Mouse (Mus musculus) limb, embryonic 11.5 days (tissue): ENCODE data around the gene Klhl25. TPM values are rescaled to one million over a fixed set of nuclear protein-coding genes. Genes with fewer than 3 reads are reported as not detected.
"Not testable (repeated sequence)": the region's sequence is repeated elsewhere in the genome, so short reads cannot be mapped to it uniquely, and the experiment has no call there.

Source experiments
- ATAC-seq: fragments of 200-750 bp; cut with Nextera tagmentation; 2 replicates; pipeline ENCODE4 v1.8.0; 2017; ENCODE audit warnings: low read depth; ENCODE audit not compliant: insufficient number of reproducible peaks, low FRiP score, low TSS enrichment
- DNase-seq: peaks from one replicate; pipeline ENCODE4 v3.0.0-alpha.2; 2015; ENCODE audit warnings: low spot score
- H3K27ac ChIP-seq: fragments of 300-500 bp; sonication (generic); replicated peaks from 2 replicates; pipeline ENCODE4 v1.5.1; 2014; ENCODE audit warnings: low read depth, mild to moderate bottlenecking, low read length
- H3K27me3 ChIP-seq: fragments of 300-500 bp; sonication (generic); 2 replicates; pipeline ENCODE4 v1.6.1; 2014; ENCODE audit warnings: mild to moderate bottlenecking, low read length, mixed read lengths; ENCODE audit not compliant: control insufficient read depth, insufficient read depth
- H3K36me3 ChIP-seq: fragments of 300-500 bp; sonication (generic); 2 replicates; pipeline ENCODE4 v1.6.1; 2014; ENCODE audit warnings: mild to moderate bottlenecking, low read length, moderate library complexity, mixed read lengths; ENCODE audit not compliant: control insufficient read depth, insufficient read depth
- H3K4me1 ChIP-seq: fragments of 300-500 bp; sonication (generic); 2 replicates; pipeline ENCODE4 v1.6.1; 2014; ENCODE audit warnings: low read length, mixed read lengths; ENCODE audit not compliant: control insufficient read depth, insufficient read depth
- H3K4me2 ChIP-seq: fragments of 300-500 bp; sonication (generic); 2 replicates; pipeline ENCODE4 v1.6.1; 2014; ENCODE audit warnings: low read depth, mild to moderate bottlenecking, moderate library complexity; ENCODE audit not compliant: severe bottlenecking
- H3K4me3 ChIP-seq: fragments of 300-500 bp; sonication (generic); 2 replicates; pipeline ENCODE4 v1.5.1; 2014; ENCODE audit warnings: low read depth, low read length
- H3K9ac ChIP-seq: fragments of 300-500 bp; sonication (generic); 2 replicates; pipeline ENCODE4 v1.6.1; 2014; ENCODE audit warnings: mild to moderate bottlenecking, low read length
- H3K9me3 ChIP-seq: fragments of 300-500 bp; sonication (generic); 2 replicates; pipeline ENCODE4 v1.6.1; 2016; ENCODE audit warnings: low read length; ENCODE audit not compliant: control insufficient read depth
- WGBS: fragments of 180-500 bp; shearing (Covaris S2); extraction: QIAGEN DNeasy Blood & Tissue Kit; methylation state at CpG from one replicate; pipeline ENCODE4 v1.1.7; 2014; 5-methylcytosine and 5-hydroxymethylcytosine counted together
- polyA plus RNA-seq: library from polyadenylated mRNA; unstranded; fragments of >200 nt; fragmentation: Nextera tagmentation; extraction: Ambion mirVana; gene quantifications from 2 replicates; pipeline ENCODE4 v1.2.1, GENCODE M21; 2014

The Klhl25 gene
- polyA plus RNA-seq, 1 experiment from 2014 or later: 22.3 TPM

- no peak overlapping the region for H3K27ac ChIP-seq
- H3K4me1 ChIP-seq: no peaks in the 10 kb centered on the region
- H3K4me2 ChIP-seq: no peak overlapping the region
- H3K27me3 ChIP-seq: no peaks in the 10 kb centered on the region
- ATAC-seq (no peak), DNase-seq (no peak)
- no peak overlapping the region for H3K9ac ChIP-seq
- 89% methylated on average over 8 of the region's 8 CpGs for WGBS
- H3K9me3 ChIP-seq: no peaks in the 10 kb centered on the region
- H3K36me3 ChIP-seq: peaks cover 4% of the 10 kb centered on the region
- H3K4me3 ChIP-seq: no peak overlapping the region
Measured at GRCm38 (mm10) chr7:75872697-75873096, 24.6 kb downstream of the Klhl25 start.

- 85% methylated on average over 3 of the region's 3 CpGs for WGBS
- Histone ChIP-seq H3K4me1 (no peaks in the 10 kb centered on the region), H3K9ac (no peak overlapping the region), H3K4me2 (no peak overlapping the region), H3K4me3 (no peak overlapping the region), H3K27ac (no peak overlapping the region), H3K27me3 (no peaks in the 10 kb centered on the region), H3K36me3 (peaks cover 4% of the 10 kb centered on the region), H3K9me3 (no peaks in the 10 kb centered on the region)
- no peak for DNase-seq
- no peak for ATAC-seq
Measured at GRCm38 (mm10) chr7:75873216-75873615, 25.1 kb downstream of the Klhl25 start.

- DNase-seq (no peak), ATAC-seq (no peak)
- Histone ChIP-seq H3K27ac (no peak overlapping the region), H3K9ac (no peak overlapping the region), H3K36me3 (peaks cover 4% of the 10 kb centered on the region), H3K4me1 (no peaks in the 10 kb centered on the region), H3K9me3 (no peaks in the 10 kb centered on the region), H3K4me3 (no peak overlapping the region), H3K4me2 (no peak overlapping the region), H3K27me3 (no peaks in the 10 kb centered on the region)
- WGBS: 93% methylated on average over 7 of the region's 7 CpGs
Measured at GRCm38 (mm10) chr7:75873746-75874145, 25.6 kb downstream of the Klhl25 start.

- not testable (repeated sequence) for H3K4me2 ChIP-seq, ATAC-seq, H3K9ac ChIP-seq, H3K4me1 ChIP-seq, H3K36me3 ChIP-seq, H3K4me3 ChIP-seq, DNase-seq, H3K9me3 ChIP-seq, H3K27ac ChIP-seq, H3K27me3 ChIP-seq
- WGBS: 76% methylated on average over 2 of the region's 2 CpGs
Measured at GRCm38 (mm10) chr7:75879436-75879835, 31.3 kb downstream of the Klhl25 start.

- no peak for ATAC-seq
- no peak overlapping the region for H3K9ac ChIP-seq
- no peaks in the 10 kb centered on the region for H3K36me3 ChIP-seq
- H3K4me3 ChIP-seq: no peak overlapping the region
- 63% methylated on average over 8 of the region's 8 CpGs for whole genome bisulfite sequencing
- no peak overlapping the region for H3K27ac ChIP-seq
- no peak overlapping the region for H3K4me2 ChIP-seq
- no peaks in the 10 kb centered on the region for H3K27me3 ChIP-seq
- DNase-seq: no peak
- H3K4me1 ChIP-seq: no peaks in the 10 kb centered on the region
- no peaks in the 10 kb centered on the region for H3K9me3 ChIP-seq
Measured at GRCm38 (mm10) chr7:75880236-75880635, 32.1 kb downstream of the Klhl25 start.

GRCm38 (mm10) chr7:75880650-75881049, 32.5 kb downstream of the Klhl25 start:
- Histone ChIP-seq H3K4me2 (no peak overlapping the region), H3K9me3 (no peaks in the 10 kb centered on the region), H3K4me3 (no peak overlapping the region), H3K27me3 (no peaks in the 10 kb centered on the region), H3K4me1 (no peaks in the 10 kb centered on the region), H3K36me3 (no peaks in the 10 kb centered on the region), H3K9ac (no peak overlapping the region), H3K27ac (no peak overlapping the region)
- peak; percentile 94 for DNase-seq
- 3% methylated on average over 8 of the region's 8 CpGs for WGBS
- peak; percentile 79 for ATAC-seq

- Histone ChIP-seq H3K27me3 (no peaks in the 10 kb centered on the region), H3K36me3 (no peaks in the 10 kb centered on the region), H3K4me3 (no peak overlapping the region), H3K4me2 (no peak overlapping the region), H3K9ac (no peak overlapping the region), H3K4me1 (no peaks in the 10 kb centered on the region), H3K9me3 (no peaks in the 10 kb centered on the region), H3K27ac (no peak overlapping the region)
- 67% methylated on average over 6 of the region's 6 CpGs for WGBS
- DNase-seq: no peak
- no peak for ATAC-seq
Measured at GRCm38 (mm10) chr7:75881376-75881775, 33.3 kb downstream of the Klhl25 start.

GRCm38 (mm10) chr7:75881791-75882190, 33.7 kb downstream of the Klhl25 start:
- Histone ChIP-seq H3K27ac (no peak overlapping the region), H3K9me3 (no peaks in the 10 kb centered on the region), H3K27me3 (no peaks in the 10 kb centered on the region), H3K4me1 (no peaks in the 10 kb centered on the region), H3K4me3 (no peak overlapping the region), H3K9ac (no peak overlapping the region), H3K36me3 (no peaks in the 10 kb centered on the region), H3K4me2 (no peak overlapping the region)
- DNase-seq (no peak), ATAC-seq (no peak)
- 78% methylated on average over 3 of the region's 3 CpGs for WGBS

GRCm38 (mm10) chr7:75891466-75891865, 43.4 kb downstream of the Klhl25 start:
- no peak for ATAC-seq
- Histone ChIP-seq H3K9me3 (no peaks in the 10 kb centered on the region), H3K36me3 (no peaks in the 10 kb centered on the region), H3K4me2 (no peak overlapping the region), H3K9ac (no peak overlapping the region), H3K4me1 (no peaks in the 10 kb centered on the region), H3K4me3 (no peak overlapping the region), H3K27me3 (no peaks in the 10 kb centered on the region), H3K27ac (no peak overlapping the region)
- 91% methylated on average over 4 of the region's 4 CpGs for WGBS
- DNase-seq: no peak
